Mouse (Mus musculus): Measurements from ENCODE around the gene Usp1. TPM values are rescaled to one million over a fixed set of nuclear protein-coding genes. Genes with fewer than 3 reads are reported as not detected.
A peak's percentile ranks its signal among the peaks of the same experiment; 100 is the strongest.
"Not testable (repeated sequence)": the region's sequence is repeated elsewhere in the genome, so short reads cannot be mapped to it uniquely, and the experiment has no call there.

Usp1 gene
- total and polyA plus RNA-seq, 2 experiments from 2014 or later, result 16.6 to 34.1 TPM

DNA sequence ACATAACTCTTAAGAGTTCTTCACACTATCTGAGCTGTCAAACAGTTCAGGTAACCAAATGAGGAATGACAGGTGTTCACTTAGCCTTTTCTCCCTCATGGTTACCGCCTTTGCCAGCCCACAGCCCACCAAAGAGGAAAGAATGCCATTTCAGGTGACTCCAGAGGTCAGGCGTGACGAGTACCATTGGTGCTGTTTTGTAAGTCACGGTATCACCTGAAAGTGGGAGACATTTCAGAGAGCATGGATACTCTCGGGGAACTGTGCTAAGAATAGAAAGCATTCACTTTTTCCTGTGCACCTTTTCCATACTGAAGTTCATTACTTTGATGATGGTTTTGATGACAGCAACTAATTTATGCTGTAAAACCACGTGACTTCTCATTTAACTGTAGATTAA lies 12.4 kb downstream of the Usp1 start:
- no peaks in the 10 kb centered on the region for H3K9me3 ChIP-seq (ENCODE audit: low read length)
- no peak overlapping the region for H3K4me2 ChIP-seq (ENCODE audit: low read depth)
- H3K4me3 ChIP-seq (ENCODE audit: low read depth, low read length), result no peak overlapping the region
- no peak for TF ChIP-seq CTCF (IDR thresholded peaks at IDR 0.05; ENCODE audit: low read depth)
- H3K36me3 ChIP-seq (ENCODE audit: insufficient read depth), result peaks cover 48% of the 10 kb centered on the region
- H3K27ac ChIP-seq (ENCODE audit: low read depth, low read length), result no peak overlapping the region
- WGBS, result 85% methylated on average over 6 of the region's 6 CpGs
- no peaks in the 10 kb centered on the region for H3K27me3 ChIP-seq (ENCODE audit: insufficient read depth, low read length)
- H3K4me1 ChIP-seq (ENCODE audit: insufficient read depth), result no peaks in the 10 kb centered on the region
- DNase-seq (no peak), ATAC-seq (no peak)
- H3K9ac ChIP-seq, result no peak overlapping the region

DNA sequence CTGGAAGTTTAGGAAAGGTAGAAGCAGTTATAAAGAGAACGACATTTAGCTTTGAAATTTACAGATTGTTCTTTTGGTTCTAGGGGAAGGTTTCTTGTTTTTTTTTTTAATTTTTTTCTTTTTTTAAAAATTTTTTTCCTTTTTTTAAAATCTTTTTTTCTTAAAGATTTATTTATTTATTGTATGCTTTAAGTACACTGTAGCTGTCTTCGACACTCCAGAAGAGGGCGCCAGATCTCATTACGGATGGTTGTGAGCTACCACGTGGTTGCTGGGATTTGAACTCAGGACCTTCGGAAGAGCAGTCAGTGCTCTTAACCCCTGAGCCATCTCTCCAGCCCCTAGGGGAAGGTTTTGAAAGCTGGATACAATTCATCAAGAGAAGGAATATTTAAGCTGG lies 14.6 kb downstream of the Usp1 start:
- not testable (repeated sequence) for H3K4me1 ChIP-seq (ENCODE audit: insufficient read depth); DNase-seq; H3K4me3 ChIP-seq (ENCODE audit: low read depth, low read length); H3K27me3 ChIP-seq (ENCODE audit: insufficient read depth, low read length); H3K27ac ChIP-seq (ENCODE audit: low read depth, low read length); H3K9me3 ChIP-seq (ENCODE audit: low read length); H3K9ac ChIP-seq; H3K4me2 ChIP-seq (ENCODE audit: low read depth); ATAC-seq
- peaks cover 59% of the 10 kb centered on the region for H3K36me3 ChIP-seq (ENCODE audit: insufficient read depth)
- TF ChIP-seq CTCF (IDR thresholded peaks at IDR 0.05; ENCODE audit: low read depth), result peak; percentile 21; the same call in 1 of the 2 replicates
- WGBS, result 93% methylated on average over 6 of the region's 6 CpGs

GRCm38 (mm10) chr4:98950563-98950962 lies 27.0 kb downstream of the Usp1 start:
- no peaks in the 10 kb centered on the region for H3K9me3 ChIP-seq (ENCODE audit: low read length)
- no peak for TF ChIP-seq CTCF (IDR thresholded peaks at IDR 0.05; ENCODE audit: low read depth)
- H3K27ac ChIP-seq (ENCODE audit: low read depth, low read length), result no peak overlapping the region
- H3K4me3 ChIP-seq (ENCODE audit: low read depth, low read length), result no peak overlapping the region
- H3K36me3 ChIP-seq (ENCODE audit: insufficient read depth), result peaks cover 19% of the 10 kb centered on the region
- no peak overlapping the region for H3K4me2 ChIP-seq (ENCODE audit: low read depth)
- H3K27me3 ChIP-seq (ENCODE audit: insufficient read depth, low read length), result no peaks in the 10 kb centered on the region
- no peak overlapping the region for H3K9ac ChIP-seq
- DNase-seq (no peak), ATAC-seq (no peak)
- H3K4me1 ChIP-seq (ENCODE audit: insufficient read depth), result no peaks in the 10 kb centered on the region

GRCm38 (mm10) chr4:98955986-98956385 lies 32.4 kb downstream of the Usp1 start:
- Histone ChIP-seq H3K4me2 (ENCODE audit: low read depth) (no peak overlapping the region), H3K36me3 (ENCODE audit: insufficient read depth) (peaks cover 43% of the 10 kb centered on the region), H3K9ac (no peak overlapping the region), H3K9me3 (ENCODE audit: low read length) (no peaks in the 10 kb centered on the region), H3K27me3 (ENCODE audit: insufficient read depth, low read length) (no peaks in the 10 kb centered on the region), H3K4me1 (ENCODE audit: insufficient read depth) (no peaks in the 10 kb centered on the region), H3K4me3 (ENCODE audit: low read depth, low read length) (no peak overlapping the region), H3K27ac (ENCODE audit: low read depth, low read length) (no peak overlapping the region)
- DNase-seq (no peak), ATAC-seq (no peak)
- no peak for TF ChIP-seq CTCF (IDR thresholded peaks at IDR 0.05; ENCODE audit: low read depth)
- WGBS, result 84% methylated on average over 8 of the region's 8 CpGs

- H3K4me3 ChIP-seq (ENCODE audit: low read depth, low read length), result no peak overlapping the region
- no peak overlapping the region for H3K4me2 ChIP-seq (ENCODE audit: low read depth)
- no peak for ATAC-seq
- H3K36me3 ChIP-seq (ENCODE audit: insufficient read depth), result peaks cover 53% of the 10 kb centered on the region
- H3K9ac ChIP-seq, result no peak overlapping the region
- H3K27ac ChIP-seq (ENCODE audit: low read depth, low read length), result no peak overlapping the region
- H3K4me1 ChIP-seq (ENCODE audit: insufficient read depth), result no peaks in the 10 kb centered on the region
- WGBS, result 89% methylated on average over 3 of the region's 3 CpGs
- H3K9me3 ChIP-seq (ENCODE audit: low read length), result no peaks in the 10 kb centered on the region
- no peaks in the 10 kb centered on the region for H3K27me3 ChIP-seq (ENCODE audit: insufficient read depth, low read length)
- DNase-seq, result no peak
- no peak for TF ChIP-seq CTCF (IDR thresholded peaks at IDR 0.05; ENCODE audit: low read depth)
Observed at GRCm38 (mm10) chr4:98960243-98960642, 36.6 kb downstream of the Usp1 start.

DNA sequence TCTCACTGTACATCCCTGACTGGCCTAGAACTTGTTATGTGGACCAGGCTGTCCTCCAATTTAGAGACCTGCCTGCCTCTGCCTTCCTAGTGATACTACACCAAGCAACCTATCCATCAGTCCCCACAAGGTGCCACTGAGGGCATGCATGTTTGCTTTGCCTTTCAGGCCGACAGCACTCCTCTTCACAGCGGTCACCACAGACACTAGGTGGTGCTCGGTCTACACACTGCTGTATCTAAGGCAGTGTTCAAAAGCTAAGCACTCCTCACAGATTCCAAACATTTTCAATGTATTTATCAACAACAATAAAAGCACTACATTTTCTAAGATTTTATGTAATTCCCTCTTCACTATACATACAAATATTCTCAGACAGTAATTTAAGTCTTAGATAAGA lies 46.3 kb downstream of the Usp1 start:
- no peaks in the 10 kb centered on the region for H3K27me3 ChIP-seq (ENCODE audit: insufficient read depth, low read length)
- H3K4me1 ChIP-seq (ENCODE audit: insufficient read depth), result no peaks in the 10 kb centered on the region
- no peak for DNase-seq
- ATAC-seq, result no peak
- H3K27ac ChIP-seq (ENCODE audit: low read depth, low read length), result no peak overlapping the region
- H3K36me3 ChIP-seq (ENCODE audit: insufficient read depth), result peaks cover 58% of the 10 kb centered on the region
- no peak for TF ChIP-seq CTCF (IDR thresholded peaks at IDR 0.05; ENCODE audit: low read depth)
- whole genome bisulfite sequencing, result 90% methylated on average over 3 of the region's 3 CpGs
- H3K4me3 ChIP-seq (ENCODE audit: low read depth, low read length), result no peak overlapping the region
- H3K9me3 ChIP-seq (ENCODE audit: low read length), result no peaks in the 10 kb centered on the region
- H3K4me2 ChIP-seq (ENCODE audit: low read depth), result no peak overlapping the region
- H3K9ac ChIP-seq, result no peak overlapping the region

- H3K4me1 ChIP-seq (ENCODE audit: insufficient read depth), result no peaks in the 10 kb centered on the region
- peaks cover 36% of the 10 kb centered on the region for H3K36me3 ChIP-seq (ENCODE audit: insufficient read depth)
Observed at GRCm38 (mm10) chr4:98975741-98976140, 52.1 kb downstream of the Usp1 start.

GRCm38 (mm10) chr4:98978288-98978687 lies 54.7 kb downstream of the Usp1 start:
- H3K27me3 ChIP-seq (ENCODE audit: insufficient read depth, low read length); H3K9me3 ChIP-seq (ENCODE audit: low read length); ATAC-seq; H3K4me2 ChIP-seq (ENCODE audit: low read depth); H3K27ac ChIP-seq (ENCODE audit: low read depth, low read length); H3K4me1 ChIP-seq (ENCODE audit: insufficient read depth); H3K4me3 ChIP-seq (ENCODE audit: low read depth, low read length); DNase-seq; H3K9ac ChIP-seq: not testable (repeated sequence)
- 91% methylated on average over 2 of the region's 2 CpGs for WGBS
- H3K36me3 ChIP-seq (ENCODE audit: insufficient read depth), result peaks cover 23% of the 10 kb centered on the region

More at GRCm38 (mm10) chr4:98975741-98976140, 52.1 kb downstream of the Usp1 start:
- no peak overlapping the region for H3K4me3 ChIP-seq (ENCODE audit: low read depth, low read length)
- H3K9ac ChIP-seq, result no peak overlapping the region
- H3K9me3 ChIP-seq (ENCODE audit: low read length), result no peaks in the 10 kb centered on the region
- DNase-seq, result no peak
- H3K27ac ChIP-seq (ENCODE audit: low read depth, low read length), result no peak overlapping the region
- WGBS, result 44% methylated on average over 8 of the region's 8 CpGs
- H3K27me3 ChIP-seq (ENCODE audit: insufficient read depth, low read length), result no peaks in the 10 kb centered on the region
- no peak for TF ChIP-seq CTCF (IDR thresholded peaks at IDR 0.05; ENCODE audit: low read depth)
- H3K4me2 ChIP-seq (ENCODE audit: low read depth), result no peak overlapping the region
- no peak for ATAC-seq
